Mouse (Mus musculus) lung, adult 18-20 months (tissue): ENCODE data around the gene Krt5.
A peak's percentile ranks its signal among the peaks of the same experiment; 100 is the strongest.
"Not testable (repeated sequence)": the region's sequence is repeated elsewhere in the genome, so short reads cannot be mapped to it uniquely, and the experiment has no call there.

Experiments
- DNase-seq, 2 experiments: peaks; one replicate each; pipeline ENCODE4 v3.0.0; 2022; ENCODE audit warnings: mixed read lengths in 2 of 2

Krt5 gene

GRCm38 (mm10) chr15:101712720-101713119, at the start of gene Krt5:
TSS of gene Krt5 (minus strand) at chr15:101712898.
- DNase-seq, result no peak

GRCm38 (mm10) chr15:101742711-101743110, 30.0 kb upstream of the Krt5 start, which contains the start of gene Krt71:
TSS of gene Krt71 (minus strand) at chr15:101743109.
- DNase-seq, result no peak

- DNase-seq, result no peak
Measured at GRCm38 (mm10) chr15:101737786-101738185, 25.1 kb upstream of the Krt5 start.

- DNase-seq, result no peak
Measured at GRCm38 (mm10) chr15:101730653-101731052, 18.0 kb upstream of the Krt5 start.

DNA sequence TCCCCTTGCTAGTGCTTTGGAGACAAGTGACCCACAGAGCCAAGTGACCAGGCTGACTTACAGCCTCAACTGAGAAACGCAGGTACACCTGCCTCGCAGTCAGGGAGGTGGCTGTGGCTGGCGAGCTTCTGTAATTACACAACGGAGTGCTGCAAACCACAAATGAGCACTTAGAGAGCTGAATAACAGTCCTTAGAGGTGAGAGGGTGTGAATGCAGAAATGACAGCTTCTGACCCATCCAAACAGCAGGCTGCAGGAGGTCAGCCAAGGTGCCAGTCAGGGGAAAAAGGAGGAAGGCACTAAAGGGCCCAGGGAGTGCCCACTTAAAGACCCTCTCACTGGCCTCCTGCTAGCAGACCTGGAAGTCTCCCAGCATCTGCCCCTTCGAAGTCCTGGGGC, 12.0 kb upstream of the Krt5 start:
- peak; percentile 26 to 54 for DNase-seq

DNA sequence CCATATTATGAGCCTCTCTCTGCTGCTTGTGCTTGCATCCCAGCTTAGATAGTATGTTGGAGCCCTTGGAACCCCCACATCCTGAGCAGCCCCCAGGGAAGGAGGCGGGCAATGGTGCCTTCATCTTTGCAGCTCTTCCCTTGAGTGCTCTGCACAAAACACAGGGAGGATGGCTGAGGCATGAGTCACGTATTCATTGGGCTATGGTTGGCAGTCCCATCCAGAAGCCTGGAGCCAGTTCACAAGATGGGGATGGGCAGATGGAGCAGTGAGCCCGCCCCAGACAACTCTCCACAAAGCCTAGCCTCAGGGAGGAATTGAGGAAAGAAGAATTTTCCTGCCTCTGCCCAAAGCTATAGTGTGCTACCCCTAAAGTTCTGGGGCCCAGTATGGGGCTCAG, 3.1 kb upstream of the Krt5 start:
- DNase-seq, result no peak

- DNase-seq, result peak; percentile 23 to 38
Measured at GRCm38 (mm10) chr15:101714356-101714755, 1.7 kb upstream of the Krt5 start.

GRCm38 (mm10) chr15:101713731-101714130, 1.0 kb upstream of the Krt5 start:
- no peak for DNase-seq

DNA sequence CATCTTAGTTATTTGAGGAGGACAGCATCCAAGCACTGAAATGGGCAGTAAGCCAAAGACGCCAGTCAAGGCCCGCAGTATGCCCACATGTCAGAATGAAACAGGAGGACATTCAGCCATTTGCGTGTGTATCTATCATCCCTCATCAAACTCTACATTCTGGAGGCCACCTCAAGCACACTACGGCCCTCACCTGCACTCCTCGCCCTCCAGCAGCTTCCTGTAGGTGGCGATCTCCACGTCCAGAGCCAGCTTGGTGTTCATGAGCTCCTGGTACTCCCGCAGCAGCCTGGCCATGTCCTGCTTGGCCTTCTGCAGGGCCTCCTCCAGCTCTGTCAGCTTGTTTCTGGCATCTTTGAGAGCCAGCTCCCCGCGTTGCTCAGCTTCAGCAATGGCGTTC, 4.0 kb downstream of the Krt5 start:
- DNase-seq, result no peak

- no peak for DNase-seq
Measured at GRCm38 (mm10) chr15:101707454-101707853, 5.2 kb downstream of the Krt5 start.

- DNase-seq, result no peak
Measured at GRCm38 (mm10) chr15:101704066-101704465, 8.6 kb downstream of the Krt5 start.

DNA sequence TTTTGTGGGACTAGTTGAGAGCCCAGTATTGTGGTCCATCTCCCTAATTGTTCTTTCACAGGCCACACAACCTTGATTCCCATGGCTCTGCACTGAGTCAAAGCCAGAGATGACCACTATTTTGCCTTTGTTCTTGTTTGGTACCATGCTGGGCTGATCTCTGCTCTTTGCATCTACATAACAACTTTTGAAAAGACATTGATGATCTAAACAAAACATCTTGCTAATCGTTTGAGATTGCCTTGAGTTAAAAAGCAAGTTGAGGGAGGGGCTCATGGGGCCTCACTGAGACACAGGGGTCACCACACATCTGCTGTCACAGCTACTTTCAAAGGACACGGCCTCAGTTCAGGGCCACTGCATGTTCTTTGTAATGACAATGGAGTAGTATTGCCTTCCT, 10.3 kb downstream of the Krt5 start:
- DNase-seq, result no peak

DNA sequence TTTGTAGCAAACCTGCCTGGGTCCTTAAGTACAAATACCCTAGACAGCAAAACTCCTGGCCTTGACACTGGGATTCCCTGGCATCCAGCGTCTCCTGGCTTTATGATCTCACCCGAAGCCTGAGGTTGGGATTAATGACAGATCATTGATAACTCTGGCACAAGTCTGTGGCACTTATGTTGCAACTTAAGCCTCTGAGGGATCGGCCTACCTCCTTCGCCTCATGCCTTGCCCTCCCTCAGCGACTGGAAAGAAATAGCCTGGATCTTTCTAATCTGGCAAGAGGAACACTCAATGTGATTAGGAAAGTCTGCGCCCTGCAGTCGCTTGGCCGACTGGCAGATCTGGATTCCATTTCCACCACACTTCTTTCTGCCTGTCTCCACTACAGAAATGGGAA, 12.8 kb downstream of the Krt5 start:
- no peak for DNase-seq

DNA sequence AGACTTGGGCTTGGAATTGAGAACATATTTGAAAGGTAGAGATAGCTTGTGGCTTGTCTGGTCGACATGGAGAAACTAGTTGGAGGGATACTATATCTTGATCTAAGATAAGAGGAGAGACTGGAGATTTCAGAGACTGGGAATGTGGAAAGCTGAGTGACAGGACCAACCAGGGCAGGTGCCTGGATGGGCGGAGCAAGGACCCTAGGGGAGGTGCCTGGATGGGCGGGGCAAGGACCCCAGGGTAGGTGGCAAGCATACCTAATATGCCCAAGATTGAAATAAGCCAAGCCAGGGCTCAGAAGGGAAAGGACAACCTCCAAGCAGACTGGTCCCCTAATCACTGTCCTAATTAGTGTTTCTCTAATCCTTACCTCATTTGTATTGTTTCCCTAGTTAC, 13.5 kb downstream of the Krt5 start:
- no peak for DNase-seq

DNA sequence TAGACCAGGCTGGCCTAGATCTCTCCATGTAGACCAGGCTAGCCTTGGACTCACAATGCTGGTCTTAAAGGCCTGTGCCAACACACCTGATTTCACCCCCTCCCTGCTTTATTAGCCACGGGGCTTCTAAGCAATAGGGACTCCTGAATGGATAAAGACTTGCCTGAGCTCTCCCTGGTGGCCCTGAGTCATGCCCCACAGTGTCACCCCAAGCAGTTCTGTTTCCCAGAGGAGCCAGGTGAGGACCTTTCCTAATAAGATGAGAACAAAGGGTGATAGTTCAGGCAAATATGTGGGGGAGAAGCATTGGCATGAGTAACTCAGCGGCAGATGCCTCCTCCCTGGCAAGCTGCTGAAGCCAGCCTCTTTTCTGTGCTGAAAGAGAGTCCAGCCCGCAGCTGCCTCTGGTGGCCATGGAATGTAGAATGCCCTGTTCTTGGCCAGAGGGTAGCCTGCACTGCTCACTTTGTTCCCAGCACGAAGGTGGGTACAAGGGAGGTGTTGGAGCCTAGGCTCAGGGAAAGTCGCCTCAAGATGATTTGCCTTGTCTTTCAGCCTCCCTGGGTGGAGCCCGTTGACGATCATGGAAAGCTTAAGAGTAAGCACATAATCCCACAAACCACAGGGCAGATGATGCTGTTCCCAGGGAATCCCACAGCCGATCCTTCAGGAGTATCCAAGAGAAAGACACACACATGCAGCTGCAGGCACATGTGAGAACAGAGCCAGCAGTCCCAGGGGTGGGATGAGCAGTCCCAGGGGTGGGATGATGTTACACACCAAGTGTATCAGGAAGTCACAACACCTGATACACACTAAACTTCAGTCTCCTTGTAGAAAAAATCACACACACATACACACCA, 15.1 kb downstream of the Krt5 start:
- no peak for DNase-seq

GRCm38 (mm10) chr15:101694207-101694606, 18.5 kb downstream of the Krt5 start, which contains the start of gene Krt6a:
TSS of gene Krt6a (minus strand) at chr15:101694307.
- DNase-seq, result no peak

DNA sequence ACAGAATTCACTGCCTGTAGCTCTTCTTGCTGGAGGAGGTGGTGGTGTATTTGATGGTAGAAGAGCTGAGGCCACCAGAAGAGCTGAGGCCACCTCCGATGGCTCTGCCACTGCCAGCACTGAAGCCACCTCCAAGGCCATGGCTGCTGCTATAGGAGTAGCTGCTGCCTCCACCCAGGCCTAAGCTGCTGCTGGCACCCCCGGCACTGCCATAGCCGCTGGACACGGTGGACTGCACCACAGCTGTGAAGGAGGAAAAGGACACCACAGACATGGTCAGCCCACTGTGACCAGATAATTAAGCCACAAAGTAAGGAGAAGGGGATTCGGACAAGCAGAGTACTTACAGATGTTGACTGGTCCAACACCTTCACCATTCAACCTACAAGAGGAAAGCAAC, 22.2 kb downstream of the Krt5 start:
- not testable (repeated sequence) for DNase-seq

DNA sequence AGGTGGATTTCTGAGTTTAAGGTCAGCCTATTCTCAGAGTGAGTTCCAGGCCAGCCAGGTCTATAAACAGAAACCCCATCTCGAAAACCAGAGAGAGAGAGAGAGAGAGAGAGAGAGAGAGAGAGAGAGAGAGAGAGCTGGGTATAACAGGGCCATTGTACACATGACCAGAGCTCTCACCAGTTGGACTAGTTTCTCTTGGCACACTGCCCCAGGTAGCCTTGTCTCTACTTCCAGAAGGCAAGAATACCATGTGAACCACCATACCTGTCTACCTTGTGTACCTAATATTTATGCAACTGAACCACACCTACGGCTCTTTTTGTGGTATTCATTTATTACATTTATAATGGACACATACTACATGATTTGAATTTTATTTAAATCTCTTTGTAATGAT, 24.5 kb downstream of the Krt5 start:
- peak; percentile 32 to 63 for DNase-seq

GRCm38 (mm10) chr15:101680187-101680586, 32.5 kb downstream of the Krt5 start, which contains the start of gene Krt6b:
TSS of gene Krt6b (minus strand) at chr15:101680287.
- DNase-seq, result no peak

DNA sequence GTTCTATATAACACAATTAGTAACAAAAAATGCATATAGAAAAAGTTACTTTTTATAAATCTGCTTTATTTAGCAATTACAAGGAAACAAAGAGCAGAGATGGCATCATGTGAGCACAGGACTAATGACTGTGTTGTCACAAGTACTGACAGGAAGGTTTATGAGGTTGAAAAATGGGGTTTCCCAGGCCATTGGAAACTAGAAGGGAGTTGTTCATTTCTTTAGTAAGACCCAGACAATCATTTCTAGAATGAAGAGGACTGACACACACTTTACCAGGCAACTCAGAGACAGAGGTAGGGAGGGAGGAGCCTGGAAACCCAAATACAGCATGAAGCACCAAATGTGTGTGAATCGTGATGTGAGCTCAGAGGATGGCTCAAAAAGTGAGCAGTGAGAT, 36.7 kb downstream of the Krt5 start:
- no peak for DNase-seq
